In the genomic region with DNA sequence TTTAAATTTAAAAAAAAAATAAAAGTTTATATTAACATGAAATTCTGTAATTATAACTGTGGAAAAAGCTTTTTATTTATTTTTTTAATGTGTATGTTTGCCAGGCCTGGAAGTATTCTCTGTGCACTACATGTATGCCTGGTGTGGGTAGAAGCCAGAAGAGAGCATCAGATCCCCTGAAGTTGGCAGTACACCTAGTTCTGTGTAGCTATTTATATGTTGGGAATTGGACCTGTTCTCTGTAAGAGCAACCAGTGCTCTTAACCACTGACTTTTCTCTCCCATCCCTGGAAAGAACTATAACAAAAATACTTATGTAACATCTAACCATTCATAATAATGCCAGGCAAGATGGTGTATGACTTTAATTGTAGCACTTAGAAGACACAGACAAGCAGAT, we compare ENCODE assay signal across 8 mouse cellular contexts.
"Had no signal": no experiment of that assay in that cellular context is flagged by ENCODE, and none has a peak within 500 bp of the region (broad histone marks: within the 10 kb centered on the region; RNA-seq: fewer than 3 reads in every experiment).

No protein-coding gene starts in this region.

- DNase-seq: lung, adult 2 months; lung, postnatal 14 days; lung, postnatal 36 days; right cerebral cortex, postnatal 14 days; spleen, adult 18-20 months; thymus, adult 18-20 months; thymus, postnatal 14 days; thymus, postnatal 36 days had no signal
